ENCODE assay signal across 26 mouse cellular contexts in the genomic region with DNA sequence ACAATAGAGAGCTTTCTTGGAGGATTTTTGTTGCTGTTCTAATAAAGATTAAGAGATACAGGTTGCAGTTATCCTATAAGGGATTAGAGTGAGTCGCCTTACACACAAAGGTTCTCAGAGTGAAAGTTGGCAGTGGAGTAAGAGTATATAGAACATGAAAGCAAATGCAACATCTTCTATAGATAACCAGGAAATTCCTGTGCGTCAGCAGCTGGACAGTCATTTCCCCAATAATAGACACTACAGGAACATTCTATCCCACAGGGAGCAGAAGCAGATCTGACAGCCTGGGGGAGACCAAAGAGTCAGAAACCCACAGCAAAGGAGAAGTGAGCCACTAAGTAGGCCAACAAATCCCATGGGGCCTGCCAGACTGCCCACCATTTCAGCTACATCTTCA.
"Had no signal": no experiment of that assay in that cellular context is flagged by ENCODE, and none has a peak within 500 bp of the region (broad histone marks: within the 10 kb centered on the region; RNA-seq: fewer than 3 reads in every experiment).

No protein-coding gene starts in this region.

- H3K4me2 ChIP-seq: heart, embryonic 11.5 days; heart, embryonic 13.5 days; heart, embryonic 15.5 days; hindbrain, embryonic 13.5 days; hindbrain, embryonic 15.5 days; kidney, embryonic 15.5 days; limb, embryonic 12.5 days; liver, embryonic 11.5 days; liver, embryonic 13.5 days had no signal

- H3K27ac ChIP-seq: heart, embryonic 13.5 days; heart, embryonic 15.5 days; hindbrain, embryonic 13.5 days; hindbrain, embryonic 15.5 days; hindbrain, postnatal 0 days; kidney, embryonic 15.5 days; layer of hippocampus, adult 2 months; left cerebral cortex, adult 2 months; limb, embryonic 10.5 days; limb, embryonic 12.5 days; liver, embryonic 13.5 days had no signal

- H3K36me3 ChIP-seq: heart, embryonic 13.5 days; heart, embryonic 15.5 days; hindbrain, embryonic 13.5 days; hindbrain, embryonic 15.5 days; kidney, embryonic 15.5 days; limb, embryonic 10.5 days; limb, embryonic 12.5 days; liver, embryonic 13.5 days had no signal

- ATAC-seq: hindbrain, postnatal 0 days; intestine, embryonic 16.5 days had no signal

- H3K9me3 ChIP-seq: heart, embryonic 13.5 days; heart, embryonic 15.5 days; hindbrain, embryonic 13.5 days; hindbrain, embryonic 15.5 days; kidney, embryonic 15.5 days; limb, embryonic 10.5 days; limb, embryonic 12.5 days; liver, embryonic 13.5 days had no signal

- H3K4me3 ChIP-seq: heart, embryonic 13.5 days; heart, embryonic 15.5 days; hindbrain, embryonic 13.5 days; hindbrain, embryonic 15.5 days; kidney, embryonic 15.5 days; layer of hippocampus, adult 2 months; left cerebral cortex, adult 2 months; limb, embryonic 10.5 days; limb, embryonic 12.5 days; liver, embryonic 13.5 days had no signal

- DNase-seq: gastrocnemius, postnatal 14 days; gastrocnemius, postnatal 36 days; heart, adult 18-20 months; heart, postnatal 14 days; heart, postnatal 36 days; kidney, adult 11 months; kidney, adult 2 months; kidney, adult 9 months; kidney, postnatal 10 days; kidney, postnatal 25 days; kidney, postnatal 4 days; liver; liver, embryonic 13.5 days had no signal

- H3K4me1 ChIP-seq: heart, embryonic 13.5 days; heart, embryonic 15.5 days; hindbrain, embryonic 13.5 days; hindbrain, embryonic 15.5 days; kidney, embryonic 15.5 days; limb, embryonic 10.5 days; limb, embryonic 12.5 days; liver, embryonic 13.5 days had no signal

- H3K9ac ChIP-seq: heart, embryonic 13.5 days; heart, embryonic 15.5 days; hindbrain, embryonic 13.5 days; hindbrain, embryonic 15.5 days; kidney, embryonic 15.5 days; limb, embryonic 12.5 days; liver, embryonic 13.5 days had no signal

- H3K27me3 ChIP-seq: heart, embryonic 13.5 days; heart, embryonic 15.5 days; hindbrain, embryonic 13.5 days; hindbrain, embryonic 15.5 days; kidney, embryonic 15.5 days; limb, embryonic 12.5 days; liver, embryonic 13.5 days had no signal
